Mouse (Mus musculus) myocyte (in vitro differentiated cells): ENCODE measurements around the gene Atrnl1.

Experiments used
- MAX ChIP-seq: IDR thresholded peaks from one replicate; pipeline ENCODE4 v1.6.1; 2011; ENCODE audit warnings: low read depth, mild to moderate bottlenecking, control low read depth
- MYOD1 ChIP-seq, 3 experiments: IDR thresholded peaks; one replicate each; pipeline ENCODE4 v1.6.1; 2011; ENCODE audit warnings: control low read depth in 2 of 3, low read depth in 2 of 3, mild to moderate bottlenecking in 2 of 3, moderate library complexity in 1 of 3; ENCODE audit not compliant: insufficient read length in 2 of 3, control insufficient read depth in 1 of 3
- USF1 ChIP-seq: IDR thresholded peaks from one replicate; pipeline ENCODE4 v1.6.1; 2011; ENCODE audit warnings: low read depth, mild to moderate bottlenecking, control low read depth, moderate library complexity

DNA sequence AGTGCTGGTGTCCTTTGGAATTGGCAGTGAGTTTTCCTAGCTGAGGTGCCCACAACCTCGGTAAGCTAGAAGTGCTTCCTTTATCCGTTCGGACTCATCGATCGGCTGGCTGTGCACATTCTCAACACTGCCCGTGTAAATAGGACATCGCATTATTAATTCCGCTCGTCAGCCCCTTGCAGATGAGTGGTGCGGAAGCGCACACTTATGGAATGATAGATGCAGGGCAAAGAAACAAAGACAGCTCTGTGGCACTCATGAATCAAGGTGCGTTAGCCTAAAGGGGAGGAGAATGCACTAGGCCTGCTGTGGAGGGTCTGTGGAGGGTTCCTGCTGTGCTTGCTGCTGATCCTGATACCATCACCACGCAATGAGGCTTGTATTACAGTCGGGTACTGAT, 474.0 kb downstream of the Atrnl1 start:
- no peak for TF ChIP-seq MYOD1 (IDR thresholded peaks at IDR 0.05; ENCODE audit: control insufficient read depth in 1 of 3, insufficient read length in 2 of 3, low read depth in 2 of 3)
- no peak for TF ChIP-seq USF1
- no peak for TF ChIP-seq MAX
